Mouse (Mus musculus) G1E-ER4 (cell line): ENCODE measurements around the gene Hmcn1. TPM values are rescaled to one million over a fixed set of nuclear protein-coding genes. Genes with fewer than 3 reads are reported as not detected.
A peak's percentile ranks its signal among the peaks of the same experiment; 100 is the strongest.

Experiments used
- GATA1 ChIP-seq: IDR thresholded peaks from one replicate; pipeline ENCODE4 v1.8.0; 2012; ENCODE audit warnings: low read length, inconsistent platforms
- polyA plus RNA-seq: library from polyadenylated mRNA; stranded (reverse); fragments of >175 nt; gene quantifications from 2 replicates; pipeline ENCODE4 v1.2.3, GENCODE M21; 2012

Hmcn1 gene
- polyA plus RNA-seq, 1 experiment: not detected

DNA sequence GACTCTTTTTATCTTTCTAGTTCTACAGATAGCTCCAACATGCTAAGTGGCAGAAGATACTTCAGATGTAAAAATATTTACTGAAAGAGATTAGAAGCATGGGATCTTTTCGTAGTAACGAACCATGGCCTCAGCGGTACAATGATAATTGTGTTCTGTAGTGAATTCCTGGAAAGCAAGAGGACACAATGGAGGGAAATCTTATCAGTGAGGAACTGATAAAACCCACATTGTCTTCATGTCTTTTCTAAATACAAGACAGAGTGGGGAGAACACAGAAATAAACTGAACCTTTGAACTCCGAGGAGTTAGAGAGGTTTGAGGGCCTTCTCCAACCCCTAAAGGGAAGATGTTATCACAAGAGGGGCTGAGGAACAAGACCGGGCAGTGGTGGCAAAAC, 126.6 kb downstream of the Hmcn1 start:
- peak; percentile 52 for TF ChIP-seq GATA1

DNA sequence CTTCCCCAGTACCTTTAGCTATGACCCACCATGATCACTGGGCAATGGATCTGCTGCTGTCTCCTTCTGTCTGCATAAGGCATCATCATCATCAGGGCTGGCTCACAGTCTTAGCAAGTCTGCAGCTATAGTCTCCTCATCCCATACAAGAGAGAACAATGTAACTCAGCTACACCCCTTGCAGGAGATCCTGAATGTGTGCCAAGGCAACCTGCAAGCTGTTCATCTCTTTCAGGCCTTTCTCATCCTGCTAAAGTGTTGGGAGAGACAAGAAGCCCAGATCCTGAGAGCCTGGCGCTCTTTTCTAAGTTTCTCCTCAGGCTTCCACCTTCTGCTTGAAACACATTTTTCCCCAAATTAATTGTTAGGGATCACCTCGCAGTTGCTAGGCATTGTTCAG, 135.5 kb downstream of the Hmcn1 start:
- no peak for TF ChIP-seq GATA1

DNA sequence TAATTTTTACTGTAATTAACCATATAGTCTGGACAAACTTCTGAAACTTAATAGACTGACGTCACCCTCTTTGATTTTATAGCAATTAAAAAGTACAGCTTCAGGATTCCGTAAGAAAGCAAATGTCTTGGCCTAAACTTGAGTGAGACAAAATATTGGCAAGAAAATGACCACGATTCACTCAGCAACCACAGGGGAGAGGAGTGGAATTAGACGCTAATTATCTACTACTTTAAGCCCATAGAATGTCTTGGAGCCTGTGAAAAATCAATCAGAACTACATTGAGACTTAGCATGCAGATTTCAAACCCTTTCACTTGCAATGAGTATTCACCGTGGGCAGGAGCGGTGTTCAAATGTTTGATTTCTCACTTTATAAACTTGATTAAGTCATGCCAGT, 159.8 kb downstream of the Hmcn1 start:
- no peak for TF ChIP-seq GATA1

DNA sequence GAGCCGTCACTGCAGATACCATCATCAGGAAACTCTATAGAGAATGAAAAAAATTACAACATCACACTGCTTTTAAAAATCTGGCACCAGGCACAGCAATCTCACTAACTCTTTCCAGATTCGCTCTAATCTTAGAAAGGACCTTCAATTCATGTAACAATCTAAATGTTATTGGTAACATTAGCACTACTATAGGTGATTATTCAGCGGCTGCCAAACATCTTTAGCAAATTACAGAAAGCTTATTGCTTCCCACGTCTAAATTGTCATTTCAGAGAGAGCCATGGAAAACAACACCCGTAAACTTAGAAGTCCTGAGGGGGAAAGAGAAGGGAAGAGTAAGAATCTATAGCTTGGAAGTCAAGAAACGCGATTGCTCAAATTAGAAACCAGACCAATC, 163.4 kb downstream of the Hmcn1 start:
- no peak for TF ChIP-seq GATA1

DNA sequence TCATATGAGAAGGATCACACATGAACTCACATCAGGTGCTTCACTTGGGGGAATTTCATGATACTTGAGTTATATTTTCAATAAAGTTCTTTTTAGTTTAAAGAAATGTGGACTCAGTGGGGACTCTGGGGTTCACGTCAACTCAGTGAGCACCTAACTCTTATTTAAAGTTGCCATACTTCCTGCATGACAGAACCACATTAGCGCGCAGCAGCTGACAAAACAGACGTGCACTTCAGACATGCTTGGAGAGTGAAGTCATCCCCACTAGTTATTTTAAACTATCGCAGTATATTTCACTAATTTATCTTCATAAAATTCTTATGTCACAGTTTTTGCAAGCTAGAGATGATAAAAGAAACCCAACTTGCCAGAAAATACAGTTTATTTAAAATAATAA, 166.1 kb downstream of the Hmcn1 start:
- no peak for TF ChIP-seq GATA1

DNA sequence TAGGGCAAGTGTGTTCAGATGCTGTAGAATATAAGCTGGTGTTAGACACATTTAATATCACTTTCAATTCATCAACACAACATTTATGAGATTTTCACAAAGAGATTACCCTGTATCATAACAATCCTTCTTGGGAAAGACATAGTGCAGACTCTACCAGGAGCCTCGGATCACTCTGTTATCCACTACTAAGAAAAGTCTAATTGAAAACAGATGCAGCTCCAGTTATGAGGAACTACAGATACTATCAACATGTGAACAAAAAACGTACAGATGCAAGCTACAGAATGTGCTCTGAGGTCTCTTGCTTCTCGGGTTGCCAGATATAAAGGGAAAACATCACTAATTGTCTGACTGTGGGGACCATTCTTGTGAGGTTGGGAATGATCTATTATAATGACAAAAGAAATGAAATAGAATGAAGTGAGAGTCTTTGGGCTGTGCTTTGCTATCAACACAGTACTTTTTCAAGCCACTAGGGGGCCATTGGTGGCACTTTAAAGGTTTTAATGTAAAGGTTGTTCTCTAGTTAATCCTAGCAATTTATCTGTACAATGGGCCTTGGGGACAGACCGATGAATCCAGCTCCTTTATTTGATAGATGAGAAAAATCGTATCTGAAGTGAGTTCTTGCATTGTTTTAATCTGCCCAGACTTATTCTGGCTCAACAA, 168.8 kb downstream of the Hmcn1 start:
- TF ChIP-seq GATA1: no peak

DNA sequence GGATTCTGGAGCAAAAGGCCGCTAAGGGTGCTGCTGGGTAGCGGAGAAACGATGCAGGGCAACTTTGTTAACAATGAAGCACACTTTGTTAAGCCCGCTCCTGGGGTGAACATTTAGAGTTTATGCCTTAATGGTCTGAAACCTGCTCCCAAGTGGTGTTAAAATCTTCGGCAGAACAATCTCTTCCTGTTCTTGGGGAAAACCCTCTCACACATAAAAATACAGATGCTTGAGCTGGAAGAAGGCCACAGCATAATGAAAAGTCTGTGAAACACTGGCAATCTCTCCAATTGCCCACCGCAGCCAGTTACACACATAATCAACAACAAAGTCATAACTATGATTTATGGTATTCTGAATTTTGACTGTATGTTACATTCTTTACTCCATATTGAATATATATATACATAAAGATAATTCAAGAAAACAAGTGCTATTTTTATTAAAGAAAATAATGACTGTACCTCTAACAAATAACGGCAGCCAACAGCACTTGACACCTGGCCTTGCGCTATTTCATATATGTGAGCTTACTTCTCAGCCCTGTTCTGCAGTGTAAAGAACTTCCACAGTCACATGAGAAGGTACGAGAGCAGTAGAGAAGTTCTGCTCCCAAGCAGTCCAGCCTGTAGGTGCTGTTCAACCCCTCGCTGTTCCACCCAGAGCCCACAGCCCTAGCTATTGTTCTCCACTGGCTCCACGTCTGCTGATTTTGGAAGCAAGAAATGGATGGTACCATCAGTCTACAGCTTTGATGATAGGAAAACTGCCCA, 177.0 kb downstream of the Hmcn1 start:
- TF ChIP-seq GATA1: no peak

DNA sequence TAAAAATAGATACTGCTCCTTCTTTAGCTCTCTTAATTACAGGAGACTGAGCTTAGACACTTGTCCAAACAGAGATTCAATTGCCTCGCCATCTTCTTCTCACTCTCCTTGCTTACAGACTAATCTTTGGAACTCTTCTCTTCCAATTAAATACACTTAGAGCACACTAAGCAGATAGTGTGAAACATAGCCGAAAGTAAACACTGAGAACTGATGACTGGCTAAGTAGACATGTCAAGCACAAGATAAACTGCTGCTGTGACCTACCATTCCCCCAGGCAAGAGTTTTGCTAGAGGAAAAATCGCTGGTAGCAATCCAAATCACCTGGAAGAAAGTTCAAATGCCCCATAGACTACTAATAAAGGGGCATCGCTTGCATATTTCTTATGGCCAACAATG, 178.3 kb downstream of the Hmcn1 start:
- no peak for TF ChIP-seq GATA1

DNA sequence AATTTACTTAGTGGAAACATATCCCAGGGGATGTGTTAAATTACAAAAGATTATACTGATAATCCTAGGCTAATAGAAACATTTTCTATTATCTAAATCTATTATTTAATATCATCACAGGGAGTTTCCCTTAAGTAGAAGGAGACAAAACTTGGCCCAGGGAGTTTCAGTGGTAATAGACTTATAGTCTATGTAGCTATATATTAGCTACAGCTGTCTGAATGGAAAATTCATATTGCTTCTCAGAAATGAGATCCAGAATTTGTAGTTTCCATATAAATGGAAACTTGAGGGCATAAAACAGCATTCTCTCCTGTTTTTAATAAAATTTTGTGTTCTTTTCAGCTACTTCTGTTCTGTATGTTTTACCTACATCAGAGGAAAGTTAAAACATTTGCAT, 179.9 kb downstream of the Hmcn1 start:
- TF ChIP-seq GATA1: no peak

DNA sequence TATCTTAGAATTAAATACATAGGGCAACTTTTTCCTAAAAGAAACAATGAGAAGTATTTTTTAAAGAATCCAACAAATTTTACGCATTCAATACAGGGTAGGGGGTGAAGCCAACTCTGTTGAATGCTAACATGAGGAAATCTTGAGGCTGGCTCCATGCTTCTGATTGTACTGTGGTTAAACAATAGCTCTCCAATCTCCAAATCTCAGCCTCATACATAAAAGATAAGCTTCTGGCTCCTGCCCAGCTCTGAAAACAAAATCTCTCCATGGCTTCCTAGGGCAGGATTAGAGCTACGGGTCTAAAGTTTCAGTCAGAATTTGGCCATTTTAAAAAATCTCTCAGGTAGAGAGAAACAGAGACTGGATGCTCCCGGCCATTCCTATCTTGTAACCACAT, 186.4 kb downstream of the Hmcn1 start:
- TF ChIP-seq GATA1: no peak

DNA sequence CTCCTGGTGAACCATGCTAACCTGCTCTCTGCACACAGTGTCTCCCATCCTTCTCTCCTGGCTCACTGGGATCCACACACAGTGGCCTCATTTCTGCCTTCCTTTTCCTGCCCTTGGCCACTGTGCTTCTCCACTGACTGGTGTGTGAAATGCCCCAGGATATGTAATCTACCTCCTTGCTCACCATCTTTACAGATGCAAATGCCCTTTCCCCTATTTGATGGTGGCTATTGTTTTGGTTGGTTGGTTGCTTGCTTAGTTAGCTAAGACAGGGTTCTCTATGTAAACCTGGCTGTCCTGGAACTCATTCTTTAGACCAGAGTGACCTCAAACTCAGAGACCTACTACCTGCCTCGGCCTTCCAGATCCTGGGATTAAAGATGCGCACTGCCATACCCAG, 187.8 kb downstream of the Hmcn1 start:
- TF ChIP-seq GATA1: no peak

DNA sequence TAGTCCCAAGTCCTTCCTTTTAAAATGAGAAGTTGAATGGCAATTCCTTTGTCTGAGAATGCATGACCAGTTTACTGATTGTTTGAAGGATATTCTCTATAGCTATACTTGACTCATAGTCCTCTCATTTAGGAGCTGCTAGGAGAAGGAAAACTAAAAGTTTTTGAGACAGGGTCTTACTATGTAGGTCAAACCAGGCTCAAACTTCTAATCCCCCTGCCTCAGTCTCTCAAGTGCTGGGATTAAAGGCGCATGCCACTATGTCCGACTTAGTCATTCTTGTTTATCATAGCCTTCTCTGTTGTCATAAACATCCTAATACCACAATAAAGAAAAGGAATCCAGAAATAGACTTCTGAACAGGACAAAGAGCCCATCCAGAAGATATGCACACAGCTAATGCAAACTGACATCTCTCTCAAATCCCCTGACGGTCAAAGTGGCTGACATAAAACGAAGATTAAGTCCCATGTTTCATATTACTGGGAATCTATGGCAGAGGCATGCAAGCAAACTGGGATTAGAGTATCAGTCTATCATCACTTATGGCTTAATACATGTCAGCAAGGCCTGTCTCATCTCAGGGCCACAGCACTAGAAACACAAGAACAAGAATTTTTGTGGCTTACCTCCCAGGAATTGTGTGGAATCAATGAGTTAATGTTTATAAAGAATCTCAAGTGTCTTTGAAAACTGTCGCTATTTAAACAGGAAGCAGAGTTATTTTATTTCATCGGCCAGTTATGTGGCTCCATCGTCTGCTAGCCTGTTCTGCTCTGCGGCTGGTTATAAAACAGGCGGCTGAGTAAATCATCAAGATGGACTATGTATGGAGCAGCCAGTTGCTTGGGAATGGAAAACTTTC, 188.8 kb downstream of the Hmcn1 start:
- TF ChIP-seq GATA1: no peak

DNA sequence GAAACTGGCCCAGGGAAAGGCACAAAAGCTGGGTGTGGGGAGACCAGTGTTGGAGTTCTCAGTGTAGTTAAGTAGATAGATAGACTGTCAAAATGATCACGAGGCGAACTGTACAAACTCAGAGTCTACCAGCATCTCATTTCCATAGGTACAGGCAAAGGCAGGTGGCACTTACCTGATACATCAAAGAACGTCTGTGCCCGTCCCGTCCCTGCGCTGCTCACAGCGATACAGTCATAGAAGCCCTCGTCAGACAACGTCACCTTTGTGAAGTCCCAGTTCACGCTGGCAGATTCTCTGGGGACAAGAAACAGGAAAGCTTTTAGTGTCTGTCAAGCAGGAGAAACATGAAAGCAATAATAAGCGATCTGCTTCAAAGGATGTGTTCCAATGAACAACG, 190.6 kb downstream of the Hmcn1 start:
- no peak for TF ChIP-seq GATA1

DNA sequence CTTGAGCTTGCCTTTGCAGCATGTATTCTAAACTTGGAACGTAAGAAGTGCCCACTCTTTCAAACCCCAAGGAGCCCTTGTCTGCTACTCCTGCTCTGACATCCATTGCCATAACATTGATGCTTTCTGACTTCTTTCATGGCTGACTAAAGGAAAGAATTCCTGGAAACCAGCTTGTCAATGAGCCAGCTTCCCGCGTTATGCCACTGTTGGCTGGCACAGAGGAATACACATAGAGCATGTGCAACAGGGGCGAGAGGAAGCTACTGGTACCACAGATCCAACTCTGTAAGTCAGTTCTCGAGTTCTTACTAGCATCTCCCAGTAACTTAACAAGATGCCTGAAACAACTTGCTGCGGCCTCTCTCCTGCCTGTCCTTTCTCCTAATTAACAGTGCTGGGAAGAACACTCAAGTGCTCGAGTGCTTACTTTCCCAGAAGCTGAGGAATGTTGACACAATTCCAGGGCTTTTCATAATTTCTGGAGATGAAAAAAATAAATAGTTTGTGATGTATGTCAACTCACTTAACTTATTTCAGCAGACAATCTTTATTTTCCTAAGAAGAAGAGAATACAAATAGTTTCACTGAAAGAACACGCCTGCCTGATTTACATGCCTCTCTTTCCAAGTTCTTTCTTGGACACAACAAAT, 192.5 kb downstream of the Hmcn1 start:
- TF ChIP-seq GATA1: no peak

DNA sequence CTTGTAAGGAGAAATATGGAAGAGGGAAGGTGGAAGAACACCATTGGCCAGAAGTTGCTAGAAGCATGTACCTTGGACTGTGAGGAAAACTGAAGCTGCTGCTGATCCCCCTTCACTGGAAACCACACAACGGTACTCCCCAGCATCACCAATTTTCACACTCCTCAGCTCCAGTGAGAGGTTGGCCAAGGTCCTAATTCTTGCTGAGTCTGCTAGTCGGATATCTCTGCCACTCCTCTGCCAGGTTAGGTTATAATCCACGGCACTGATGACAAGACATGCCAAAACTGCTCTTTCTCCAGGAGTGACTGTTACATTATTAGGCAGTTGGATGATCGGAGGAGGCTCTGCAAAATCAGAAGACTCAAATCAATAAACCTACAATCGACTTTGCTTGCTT, 194.6 kb downstream of the Hmcn1 start:
- no peak for TF ChIP-seq GATA1

DNA sequence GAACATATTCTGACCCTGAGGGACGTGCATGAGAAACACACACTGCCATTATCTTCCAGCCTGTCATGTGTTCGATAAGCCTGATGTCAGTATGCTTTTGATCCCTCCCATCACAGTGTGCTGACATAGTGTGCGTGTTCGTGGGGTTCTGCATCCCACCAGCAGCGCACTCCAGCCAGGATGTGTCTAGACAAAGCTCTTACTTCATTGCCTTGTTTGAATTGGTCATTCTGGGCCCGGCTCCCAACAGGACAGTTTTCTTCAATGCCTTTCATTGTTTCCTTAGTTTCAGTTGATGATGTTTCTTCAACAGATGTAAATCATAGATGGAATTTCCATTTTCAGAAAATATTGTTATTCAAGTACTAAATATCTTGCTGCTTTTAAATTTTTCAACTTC, 206.5 kb downstream of the Hmcn1 start:
- no peak for TF ChIP-seq GATA1
